In genomic region chr15:66343851-66344271, GRCm38 (mm10) we compare ENCODE assay signal across 18 mouse cellular contexts.
A peak's percentile ranks its signal among the peaks of the same experiment; 100 is the strongest.
DNase-seq lines count a peak whose midpoint lies in the region; ATAC-seq and TF ChIP-seq lines count a peak whose summit lies in the region.
"Had no signal": no experiment of that assay in that cellular context is flagged by ENCODE, and none has a peak within 500 bp of the region (broad histone marks: within the 10 kb centered on the region; RNA-seq: fewer than 3 reads in every experiment).

No protein-coding gene starts in this region.

- H3K27me3 ChIP-seq in forebrain, embryonic 13.5 days = no peaks in the 10 kb centered on the region
- H3K27me3 ChIP-seq in forebrain, embryonic 12.5 days = no peaks in the 10 kb centered on the region
- no peaks in the 10 kb centered on the region for H3K27me3 ChIP-seq in midbrain, postnatal 0 days (ENCODE audit: insufficient read depth, low read length)
- H3K27me3 ChIP-seq in midbrain, embryonic 13.5 days = no peaks in the 10 kb centered on the region
- no peaks in the 10 kb centered on the region for H3K27me3 ChIP-seq in kidney, embryonic 15.5 days
- H3K27me3 ChIP-seq: heart, embryonic 12.5 days; limb, embryonic 15.5 days; midbrain, embryonic 12.5 days had no signal

- WGBS in forebrain, embryonic 13.5 days = 57% methylated on average over 2 of the region's 2 CpGs
- 74% methylated on average over 2 of the region's 2 CpGs for WGBS in forebrain, embryonic 12.5 days
- WGBS in midbrain, postnatal 0 days = 76% methylated on average over 2 of the region's 2 CpGs
- WGBS in midbrain, embryonic 13.5 days = 79% methylated on average over 2 of the region's 2 CpGs
- WGBS in kidney, embryonic 15.5 days = 80% methylated on average over 2 of the region's 2 CpGs

- DNase-seq in midbrain, postnatal 0 days (ENCODE audit: low spot score) = peak; percentile 36
- peak; percentile 53 to 73 for DNase-seq in cerebellum, postnatal 36 days
- no peak for DNase-seq in frontal cortex, postnatal 25 days (ENCODE audit: low spot score in 2 of 2)
- DNase-seq: gastrocnemius, postnatal 36 days; heart, postnatal 4 days; kidney, postnatal 25 days; lung, adult 18-20 months; lung, postnatal 36 days; thymus, postnatal 14 days had no signal

- H3K9ac ChIP-seq in forebrain, embryonic 13.5 days = no peak overlapping the region
- H3K9ac ChIP-seq in forebrain, embryonic 12.5 days = no peak overlapping the region
- no peak overlapping the region for H3K9ac ChIP-seq in midbrain, postnatal 0 days (replicated peaks; ENCODE audit: low read length, poor library complexity, severe bottlenecking)
- H3K9ac ChIP-seq in midbrain, embryonic 13.5 days (replicated peaks) = no peak overlapping the region
- H3K9ac ChIP-seq in kidney, embryonic 15.5 days = no peak overlapping the region
- H3K9ac ChIP-seq: heart, embryonic 12.5 days; limb, embryonic 15.5 days; midbrain, embryonic 12.5 days had no signal

- no peaks in the 10 kb centered on the region for H3K36me3 ChIP-seq in forebrain, embryonic 13.5 days (ENCODE audit: poor library complexity, severe bottlenecking)
- no peaks in the 10 kb centered on the region for H3K36me3 ChIP-seq in forebrain, embryonic 12.5 days (replicated peaks)
- H3K36me3 ChIP-seq in midbrain, postnatal 0 days (ENCODE audit: insufficient read depth, low read length) = no peaks in the 10 kb centered on the region
- H3K36me3 ChIP-seq in midbrain, embryonic 13.5 days = no peaks in the 10 kb centered on the region
- no peaks in the 10 kb centered on the region for H3K36me3 ChIP-seq in kidney, embryonic 15.5 days
- H3K36me3 ChIP-seq: heart, embryonic 12.5 days; limb, embryonic 15.5 days; midbrain, embryonic 12.5 days had no signal

- no peak overlapping the region for H3K27ac ChIP-seq in forebrain, embryonic 13.5 days
- H3K27ac ChIP-seq in forebrain, embryonic 12.5 days = no peak overlapping the region
- H3K27ac ChIP-seq in midbrain, postnatal 0 days (ENCODE audit: low read depth, low read length) = no peak overlapping the region
- no peak overlapping the region for H3K27ac ChIP-seq in midbrain, embryonic 13.5 days
- no peak overlapping the region for H3K27ac ChIP-seq in kidney, embryonic 15.5 days
- H3K27ac ChIP-seq: limb, embryonic 15.5 days; midbrain, embryonic 12.5 days had no signal

- peak; percentile 43; the same call in 1 of the 2 replicates for ATAC-seq in forebrain, embryonic 13.5 days
- ATAC-seq in forebrain, embryonic 12.5 days (ENCODE audit: low FRiP score) = no peak
- no peak; the same call in 1 of the 2 replicates for ATAC-seq in midbrain, postnatal 0 days (ENCODE audit: low FRiP score)
- no peak for ATAC-seq in midbrain, embryonic 13.5 days
- no peak for ATAC-seq in megakaryocyte, adult 5-6 weeks (ENCODE audit: poor library complexity, severe bottlenecking)
- no peak for ATAC-seq in kidney, embryonic 15.5 days (replicated peaks; ENCODE audit: low FRiP score)
- ATAC-seq: intestine, embryonic 16.5 days had no signal

- no peak overlapping the region for H3K4me3 ChIP-seq in forebrain, embryonic 13.5 days
- H3K4me3 ChIP-seq in forebrain, embryonic 12.5 days (replicated peaks) = no peak overlapping the region
- H3K4me3 ChIP-seq in midbrain, postnatal 0 days (ENCODE audit: low read depth, low read length) = no peak overlapping the region
- H3K4me3 ChIP-seq in midbrain, embryonic 13.5 days (replicated peaks) = no peak overlapping the region
- no peak overlapping the region for H3K4me3 ChIP-seq in kidney, embryonic 15.5 days (replicated peaks)
- H3K4me3 ChIP-seq: heart, embryonic 12.5 days; limb, embryonic 15.5 days; midbrain, embryonic 12.5 days had no signal

- TF ChIP-seq CTCF in midbrain, postnatal 0 days (IDR thresholded peaks at IDR 0.05) = no peak

- H3K9me3 ChIP-seq in forebrain, embryonic 13.5 days (replicated peaks) = no peaks in the 10 kb centered on the region
- no peaks in the 10 kb centered on the region for H3K9me3 ChIP-seq in forebrain, embryonic 12.5 days
- no peaks in the 10 kb centered on the region for H3K9me3 ChIP-seq in midbrain, postnatal 0 days (ENCODE audit: low read length)
- H3K9me3 ChIP-seq in midbrain, embryonic 13.5 days = no peaks in the 10 kb centered on the region
- no peaks in the 10 kb centered on the region for H3K9me3 ChIP-seq in kidney, embryonic 15.5 days (replicated peaks)
- H3K9me3 ChIP-seq: heart, embryonic 12.5 days; limb, embryonic 15.5 days; midbrain, embryonic 12.5 days had no signal

- no peak overlapping the region for H3K4me2 ChIP-seq in forebrain, embryonic 13.5 days
- H3K4me2 ChIP-seq in forebrain, embryonic 12.5 days = no peak overlapping the region
- H3K4me2 ChIP-seq in midbrain, postnatal 0 days (ENCODE audit: low read depth, low read length, poor library complexity, severe bottlenecking) = no peak overlapping the region
- no peak overlapping the region for H3K4me2 ChIP-seq in midbrain, embryonic 13.5 days (replicated peaks)
- H3K4me2 ChIP-seq in kidney, embryonic 15.5 days = no peak overlapping the region
- H3K4me2 ChIP-seq: heart, embryonic 12.5 days; limb, embryonic 15.5 days; midbrain, embryonic 12.5 days had no signal

- no peaks in the 10 kb centered on the region; the same call in 1 of the 2 replicates for H3K4me1 ChIP-seq in forebrain, embryonic 13.5 days
- no peaks in the 10 kb centered on the region for H3K4me1 ChIP-seq in forebrain, embryonic 12.5 days
- H3K4me1 ChIP-seq in midbrain, postnatal 0 days (ENCODE audit: insufficient read depth, low read length) = no peaks in the 10 kb centered on the region
- no peaks in the 10 kb centered on the region for H3K4me1 ChIP-seq in midbrain, embryonic 13.5 days (replicated peaks)
- no peaks in the 10 kb centered on the region for H3K4me1 ChIP-seq in kidney, embryonic 15.5 days
- H3K4me1 ChIP-seq: limb, embryonic 15.5 days; midbrain, embryonic 12.5 days had no signal

Comparison
In these comparisons a context has a peak if more than half of its experiments do, and no peak if none do; other contexts are left out.
1. DNase-seq: peak in midbrain, postnatal 0 days (single experiment) and cerebellum, postnatal 36 days (2 of 2); none in frontal cortex, postnatal 25 days (0 of 2).